Mouse (Mus musculus): Measurements from ENCODE around the gene Dram2. TPM values are rescaled to one million over a fixed set of nuclear protein-coding genes. Genes with fewer than 3 reads are reported as not detected.

The Dram2 gene
- polyA plus RNA-seq, 1 experiment = 49.3 TPM

GRCm38 (mm10) chr3:106533277-106533676 lies 14.3 kb upstream of the Dram2 start:
- WGBS = 90% methylated on average over 2 of the region's 2 CpGs

DNA sequence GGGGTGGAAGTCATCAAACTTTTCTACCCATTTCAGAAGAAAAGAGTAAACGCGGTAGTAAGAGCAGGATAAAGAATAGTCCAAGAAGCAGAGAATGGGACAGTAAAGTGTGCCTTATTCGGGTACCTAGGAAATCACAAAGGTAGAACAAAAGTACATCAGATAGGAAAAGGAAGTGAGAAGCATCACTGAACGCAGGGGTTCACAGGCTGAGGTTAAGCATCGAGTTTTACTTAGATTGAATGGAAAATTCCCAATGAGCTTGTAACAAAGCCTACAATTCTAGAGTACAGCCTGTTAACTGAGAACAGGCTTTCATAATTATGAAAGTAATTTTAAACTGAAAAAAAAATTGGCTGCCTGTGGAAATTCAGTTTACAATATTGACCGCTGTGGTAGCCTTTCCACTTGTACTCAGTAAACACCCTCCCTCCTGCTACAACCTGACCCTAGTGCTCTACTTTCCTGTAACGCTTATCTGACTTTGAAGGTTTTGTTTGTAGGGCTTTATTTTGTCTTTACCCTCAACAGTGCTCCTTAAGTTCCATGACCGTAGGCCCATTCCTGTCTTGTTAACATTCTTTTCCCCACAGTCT lies 2.8 kb upstream of the Dram2 start:
- no peak for DNase-seq
- WGBS = 92% methylated on average over 8 of the region's 8 CpGs
- Histone ChIP-seq H3K27me3 (ENCODE audit: control insufficient read depth, insufficient read depth, low read length) (no peaks in the 10 kb centered on the region), H3K27ac (ENCODE audit: insufficient read depth, low read length) (no peak overlapping the region), H3K4me3 (replicated peaks; ENCODE audit: insufficient read depth, low read depth, low read length) (no peak overlapping the region), H3K4me1 (ENCODE audit: control insufficient read depth, insufficient read depth, low read length) (no peaks in the 10 kb centered on the region)
- no peak for TF ChIP-seq POLR2A (IDR thresholded peaks at IDR 0.05; ENCODE audit: borderline replicate concordance, insufficient read depth, low read length)
- TF ChIP-seq CTCF (IDR thresholded peaks at IDR 0.05; ENCODE audit: borderline replicate concordance, insufficient read depth, low read depth, low read length) = no peak

More at GRCm38 (mm10) chr3:106533277-106533676, 14.3 kb upstream of the Dram2 start:
- DNase-seq = no peak
- H3K27me3 ChIP-seq (ENCODE audit: control insufficient read depth, insufficient read depth, low read length) = no peaks in the 10 kb centered on the region
- no peaks in the 10 kb centered on the region for H3K4me1 ChIP-seq (ENCODE audit: control insufficient read depth, insufficient read depth, low read length)
- no peak overlapping the region for H3K27ac ChIP-seq (ENCODE audit: insufficient read depth, low read length)
- TF ChIP-seq POLR2A (IDR thresholded peaks at IDR 0.05; ENCODE audit: borderline replicate concordance, insufficient read depth, low read length) = no peak
- no peak for TF ChIP-seq CTCF (IDR thresholded peaks at IDR 0.05; ENCODE audit: borderline replicate concordance, insufficient read depth, low read depth, low read length)
- H3K4me3 ChIP-seq (replicated peaks; ENCODE audit: insufficient read depth, low read depth, low read length) = no peak overlapping the region

- under 1% methylated on average over 27 of the region's 27 CpGs for WGBS
- DNase-seq = no peak
- Histone ChIP-seq H3K27me3 (ENCODE audit: control insufficient read depth, insufficient read depth, low read length) (no peaks in the 10 kb centered on the region), H3K4me1 (ENCODE audit: control insufficient read depth, insufficient read depth, low read length) (no peaks in the 10 kb centered on the region), H3K4me3 (replicated peaks; ENCODE audit: insufficient read depth, low read depth, low read length) (peak overlapping the region; percentile 70), H3K27ac (ENCODE audit: insufficient read depth, low read length) (peak overlapping the region; percentile 41)
- TF ChIP-seq POLR2A (IDR thresholded peaks at IDR 0.05; ENCODE audit: borderline replicate concordance, insufficient read depth, low read length) = no peak
- no peak for TF ChIP-seq CTCF (IDR thresholded peaks at IDR 0.05; ENCODE audit: borderline replicate concordance, insufficient read depth, low read depth, low read length)
Observed at GRCm38 (mm10) chr3:106547924-106548539, 434 bp downstream of the Dram2 start.

DNA sequence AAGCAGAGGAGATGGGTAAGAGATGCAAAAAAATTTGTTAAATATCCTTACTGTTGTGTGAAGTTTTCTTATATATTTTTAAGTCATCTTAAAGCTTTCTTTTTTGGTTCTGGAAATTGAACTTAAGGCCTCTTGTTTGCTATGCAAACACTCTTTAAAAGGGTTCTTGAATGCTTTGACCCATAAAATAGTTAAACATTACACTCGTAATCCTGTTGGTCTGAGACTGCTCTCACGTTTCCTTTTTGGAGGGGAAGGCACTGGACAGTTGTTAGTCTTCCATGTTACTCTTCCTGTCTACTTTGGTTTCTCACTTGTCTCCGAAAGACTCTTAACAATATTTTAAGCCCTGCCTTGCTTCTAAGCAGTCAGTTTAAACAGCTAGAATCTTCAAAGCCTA lies 1.4 kb downstream of the Dram2 start:
- 38% methylated on average over 3 of the region's 3 CpGs for WGBS
- H3K27me3 ChIP-seq (ENCODE audit: control insufficient read depth, insufficient read depth, low read length) = no peaks in the 10 kb centered on the region
- H3K4me3 ChIP-seq (replicated peaks; ENCODE audit: insufficient read depth, low read depth, low read length) = no peak overlapping the region
- TF ChIP-seq POLR2A (IDR thresholded peaks at IDR 0.05; ENCODE audit: borderline replicate concordance, insufficient read depth, low read length) = no peak
- DNase-seq = no peak
- H3K4me1 ChIP-seq (ENCODE audit: control insufficient read depth, insufficient read depth, low read length) = no peaks in the 10 kb centered on the region
- no peak overlapping the region for H3K27ac ChIP-seq (ENCODE audit: insufficient read depth, low read length)

DNA sequence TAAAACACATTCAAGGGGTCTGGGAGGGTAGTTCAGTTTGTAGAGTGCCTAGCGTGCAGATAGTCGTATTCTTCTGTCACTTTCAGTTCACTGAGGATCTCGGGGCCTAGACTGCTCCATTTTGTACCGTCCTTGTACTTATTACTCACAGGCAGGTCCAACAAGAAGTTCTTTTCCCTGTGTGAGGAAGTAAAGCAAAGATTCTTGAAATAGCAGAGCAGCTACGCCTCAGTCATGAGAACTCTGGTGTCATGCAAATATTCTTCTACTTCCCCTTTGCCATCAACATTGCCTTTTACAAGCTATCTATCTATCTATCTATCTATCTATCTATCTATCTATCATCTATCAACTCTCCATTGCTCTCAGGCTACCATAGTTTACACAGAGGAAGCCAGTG lies 5.8 kb downstream of the Dram2 start:
- Histone ChIP-seq H3K4me1 (ENCODE audit: control insufficient read depth, insufficient read depth, low read length) (no peaks in the 10 kb centered on the region), H3K27ac (ENCODE audit: insufficient read depth, low read length) (no peak overlapping the region), H3K4me3 (replicated peaks; ENCODE audit: insufficient read depth, low read depth, low read length) (no peak overlapping the region), H3K27me3 (ENCODE audit: control insufficient read depth, insufficient read depth, low read length) (no peaks in the 10 kb centered on the region)
- 92% methylated on average over 5 of the region's 5 CpGs for WGBS
- no peak for TF ChIP-seq CTCF (IDR thresholded peaks at IDR 0.05; ENCODE audit: borderline replicate concordance, insufficient read depth, low read depth, low read length)
- no peak for TF ChIP-seq POLR2A (IDR thresholded peaks at IDR 0.05; ENCODE audit: borderline replicate concordance, insufficient read depth, low read length)
- DNase-seq = no peak

GRCm38 (mm10) chr3:106555743-106556250 lies 8.2 kb downstream of the Dram2 start:
- WGBS = 95% methylated on average over 3 of the region's 3 CpGs
- Histone ChIP-seq H3K27me3 (ENCODE audit: control insufficient read depth, insufficient read depth, low read length) (no peaks in the 10 kb centered on the region), H3K4me3 (replicated peaks; ENCODE audit: insufficient read depth, low read depth, low read length) (no peak overlapping the region), H3K4me1 (ENCODE audit: control insufficient read depth, insufficient read depth, low read length) (no peaks in the 10 kb centered on the region), H3K27ac (ENCODE audit: insufficient read depth, low read length) (no peak overlapping the region)
- DNase-seq = no peak
- TF ChIP-seq POLR2A (IDR thresholded peaks at IDR 0.05; ENCODE audit: borderline replicate concordance, insufficient read depth, low read length) = no peak
- TF ChIP-seq CTCF (IDR thresholded peaks at IDR 0.05; ENCODE audit: borderline replicate concordance, insufficient read depth, low read depth, low read length) = no peak

- no peak for DNase-seq
- TF ChIP-seq POLR2A (IDR thresholded peaks at IDR 0.05; ENCODE audit: borderline replicate concordance, insufficient read depth, low read length) (no peak), CTCF (IDR thresholded peaks at IDR 0.05; ENCODE audit: borderline replicate concordance, insufficient read depth, low read depth, low read length) (no peak)
- no peaks in the 10 kb centered on the region for H3K27me3 ChIP-seq (ENCODE audit: control insufficient read depth, insufficient read depth, low read length)
- no peaks in the 10 kb centered on the region for H3K4me1 ChIP-seq (ENCODE audit: control insufficient read depth, insufficient read depth, low read length)
- no peak overlapping the region for H3K27ac ChIP-seq (ENCODE audit: insufficient read depth, low read length)
- no peak overlapping the region for H3K4me3 ChIP-seq (replicated peaks; ENCODE audit: insufficient read depth, low read depth, low read length)
Observed at GRCm38 (mm10) chr3:106558271-106558670, 10.7 kb downstream of the Dram2 start.

DNA sequence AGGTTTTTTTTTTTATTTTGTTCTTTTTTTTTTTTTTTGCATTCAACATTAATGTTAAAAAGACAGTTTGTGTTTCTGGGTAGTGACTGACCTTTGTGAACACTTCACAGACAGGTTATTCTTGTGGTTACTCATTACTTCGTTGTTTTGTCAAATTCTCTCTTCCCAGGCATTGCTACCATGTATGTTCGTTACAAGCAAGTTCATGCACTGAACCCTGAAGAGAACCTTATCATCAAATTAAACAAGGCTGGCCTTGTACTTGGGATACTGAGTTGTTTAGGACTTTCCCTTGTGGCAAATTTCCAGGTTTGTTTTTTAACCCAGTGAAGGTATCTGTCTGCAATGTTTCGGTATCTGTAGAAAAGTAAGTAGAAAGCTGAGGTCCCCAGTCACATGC lies 18.3 kb downstream of the Dram2 start:
- 93% methylated on average over 3 of the region's 3 CpGs for WGBS
- DNase-seq = no peak
- Histone ChIP-seq H3K4me3 (replicated peaks; ENCODE audit: insufficient read depth, low read depth, low read length) (no peak overlapping the region), H3K4me1 (ENCODE audit: control insufficient read depth, insufficient read depth, low read length) (no peaks in the 10 kb centered on the region), H3K27ac (ENCODE audit: insufficient read depth, low read length) (no peak overlapping the region), H3K27me3 (ENCODE audit: control insufficient read depth, insufficient read depth, low read length) (no peaks in the 10 kb centered on the region)
- no peak for TF ChIP-seq POLR2A (IDR thresholded peaks at IDR 0.05; ENCODE audit: borderline replicate concordance, insufficient read depth, low read length)
- no peak for TF ChIP-seq CTCF (IDR thresholded peaks at IDR 0.05; ENCODE audit: borderline replicate concordance, insufficient read depth, low read depth, low read length)

All from cerebellum, adult 2 months (tissue).